Mouse (Mus musculus): ENCODE measurements around the gene Fgd3.

Gene Fgd3

GRCm38 (mm10) chr13:49320040-49320439, at the start of gene Fgd3:
Fgd3 (minus strand) TSS chr13:49320311.
- DNase-seq = peak; percentile 61

GRCm38 (mm10) chr13:49369404-49369803, 49.3 kb upstream of the Fgd3 start:
- no peak for DNase-seq

- DNase-seq = no peak
These were observed 47.7 kb upstream of the Fgd3 start for GRCm38 (mm10) chr13:49367657-49368440.

GRCm38 (mm10) chr13:49364716-49365115, 44.6 kb upstream of the Fgd3 start:
- no peak for DNase-seq

- DNase-seq = peak; percentile 60
These were observed 42.7 kb upstream of the Fgd3 start for GRCm38 (mm10) chr13:49362804-49363203.

- no peak for DNase-seq
These were observed 42.3 kb upstream of the Fgd3 start for GRCm38 (mm10) chr13:49362364-49362763.

GRCm38 (mm10) chr13:49360906-49361406, 40.8 kb upstream of the Fgd3 start:
- no peak for DNase-seq

- no peak for DNase-seq
These were observed 38.1 kb upstream of the Fgd3 start for GRCm38 (mm10) chr13:49358184-49358583.

- DNase-seq = no peak
These were observed 37.4 kb upstream of the Fgd3 start for GRCm38 (mm10) chr13:49357367-49358026.

GRCm38 (mm10) chr13:49356090-49356489, 36.0 kb upstream of the Fgd3 start:
- DNase-seq = no peak

- DNase-seq = no peak
These were observed 35.5 kb upstream of the Fgd3 start for GRCm38 (mm10) chr13:49355461-49356061.

- DNase-seq = no peak
These were observed 33.9 kb upstream of the Fgd3 start for GRCm38 (mm10) chr13:49353991-49354507.

GRCm38 (mm10) chr13:49353422-49353821, 33.3 kb upstream of the Fgd3 start:
- no peak for DNase-seq

GRCm38 (mm10) chr13:49352581-49353159, 32.6 kb upstream of the Fgd3 start:
- DNase-seq = no peak

GRCm38 (mm10) chr13:49349836-49350505, 29.9 kb upstream of the Fgd3 start:
- DNase-seq = no peak

- no peak for DNase-seq
These were observed 29.2 kb upstream of the Fgd3 start for GRCm38 (mm10) chr13:49349335-49349734.

GRCm38 (mm10) chr13:49348522-49348921, 28.4 kb upstream of the Fgd3 start:
- DNase-seq = no peak

GRCm38 (mm10) chr13:49345476-49345875, 25.4 kb upstream of the Fgd3 start:
- peak; percentile 70 for DNase-seq

GRCm38 (mm10) chr13:49344567-49344966, 24.5 kb upstream of the Fgd3 start:
- no peak for DNase-seq

- DNase-seq = no peak
These were observed 22.6 kb upstream of the Fgd3 start for GRCm38 (mm10) chr13:49342723-49343100.

GRCm38 (mm10) chr13:49341831-49342722, 22.0 kb upstream of the Fgd3 start:
- DNase-seq = no peak
